Mouse (Mus musculus) erythroblast, embryonic 14.5 days (primary cell): ENCODE measurements around the gene Mctp1.

Source experiments
- GATA1 ChIP-seq: IDR thresholded peaks from 2 replicates; pipeline ENCODE4 v1.6.1; 2012; ENCODE audit warnings: low read length, inconsistent platforms, mixed read lengths
- TAL1 ChIP-seq: IDR thresholded peaks from 3 replicates; pipeline ENCODE4 v1.6.1; 2012; ENCODE audit warnings: low read length, inconsistent platforms, mixed read lengths

- no peak for TF ChIP-seq TAL1
- TF ChIP-seq GATA1: no peak
These were observed 564.9 kb downstream of the Mctp1 start for GRCm38 (mm10) chr13:76949234-76949633.
